Mouse (Mus musculus) splenic B cell, adult 2 months (primary cell): ENCODE measurements around the gene Fes.

ENCODE experiments used
- DNase-seq: peaks from one replicate; pipeline ENCODE4 v3.0.0-alpha.2; 2011; ENCODE audit warnings: low read depth, low spot score
- H3K27me3 ChIP-seq: 2 replicates; pipeline ENCODE4 v1.6.1; 2012; ENCODE audit warnings: mild to moderate bottlenecking, low read length, moderate library complexity, mixed read lengths; ENCODE audit not compliant: control insufficient read depth, poor library complexity, insufficient read depth, severe bottlenecking
- H3K36me3 ChIP-seq: 2 replicates; pipeline ENCODE4 v1.6.1; 2012; ENCODE audit warnings: mild to moderate bottlenecking, low read length, moderate library complexity, mixed read lengths; ENCODE audit not compliant: control insufficient read depth, poor library complexity, insufficient read depth, severe bottlenecking

The Fes gene

GRCm38 (mm10) chr7:80387633-80388543, at the start of gene Fes:
Gene Fes (minus strand): TSS chr7:80387946.
- Histone ChIP-seq H3K27me3 (no peaks in the 10 kb centered on the region), H3K36me3 (peaks cover 2% of the 10 kb centered on the region)
- peak; percentile 63 for DNase-seq

GRCm38 (mm10) chr7:80436571-80436970, 48.8 kb upstream of the Fes start:
- DNase-seq, result no peak

GRCm38 (mm10) chr7:80435594-80435993, 47.8 kb upstream of the Fes start:
- Histone ChIP-seq H3K27me3 (no peaks in the 10 kb centered on the region), H3K36me3 (no peaks in the 10 kb centered on the region)
- DNase-seq, result no peak

More at GRCm38 (mm10) chr7:80436571-80436970, 48.8 kb upstream of the Fes start:
- Histone ChIP-seq H3K36me3 (no peaks in the 10 kb centered on the region), H3K27me3 (no peaks in the 10 kb centered on the region)

DNA sequence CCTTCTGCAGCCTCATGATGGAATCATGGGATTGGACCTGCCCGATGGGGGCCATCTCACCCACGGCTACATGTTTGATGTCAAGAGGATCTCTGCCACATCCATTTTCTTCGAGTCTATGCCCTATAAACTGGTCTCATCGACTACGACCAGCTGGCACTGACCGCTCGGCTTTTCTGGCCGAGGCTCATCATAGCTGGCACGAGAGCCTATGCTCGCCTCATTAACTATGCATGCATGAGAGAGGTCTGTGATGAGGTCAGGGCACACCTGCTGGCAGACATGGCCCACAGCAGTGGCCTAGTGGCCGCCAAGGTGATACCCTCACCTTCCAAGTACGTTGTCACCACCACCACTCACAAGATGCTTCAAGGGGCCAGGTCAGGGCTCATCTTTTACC, 41.9 kb upstream of the Fes start:
- H3K27me3 ChIP-seq, result no peaks in the 10 kb centered on the region
- no peak for DNase-seq
- no peaks in the 10 kb centered on the region for H3K36me3 ChIP-seq

- no peak for DNase-seq
- Histone ChIP-seq H3K27me3 (no peaks in the 10 kb centered on the region), H3K36me3 (no peaks in the 10 kb centered on the region)
Observed at GRCm38 (mm10) chr7:80427730-80428129, 40.0 kb upstream of the Fes start.

DNA sequence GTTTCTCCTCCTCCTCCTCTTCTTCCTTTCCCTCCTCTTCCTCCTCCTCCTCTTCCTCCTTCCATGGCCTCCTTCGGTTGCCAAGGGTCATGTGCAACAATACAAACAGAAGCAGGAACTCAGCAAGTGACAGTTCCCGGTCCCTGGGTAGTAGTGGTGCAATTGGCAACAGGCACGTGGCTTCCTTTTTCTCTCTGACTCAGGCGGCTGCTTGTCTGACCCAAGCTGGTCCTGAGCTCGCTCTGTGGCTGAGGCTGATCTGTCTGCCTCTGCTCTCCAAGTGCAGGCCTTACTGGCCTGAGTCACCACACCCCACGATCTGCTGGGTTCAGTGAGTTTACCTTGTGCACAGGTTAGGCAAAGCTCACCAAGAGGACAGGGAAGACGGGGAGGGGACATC, 38.6 kb upstream of the Fes start:
- no peaks in the 10 kb centered on the region for H3K27me3 ChIP-seq
- no peak for DNase-seq
- no peaks in the 10 kb centered on the region for H3K36me3 ChIP-seq

- H3K36me3 ChIP-seq, result no peaks in the 10 kb centered on the region
- H3K27me3 ChIP-seq, result no peaks in the 10 kb centered on the region
- peak; percentile 51 for DNase-seq
Observed at GRCm38 (mm10) chr7:80424722-80425121, 37.0 kb upstream of the Fes start.

DNA sequence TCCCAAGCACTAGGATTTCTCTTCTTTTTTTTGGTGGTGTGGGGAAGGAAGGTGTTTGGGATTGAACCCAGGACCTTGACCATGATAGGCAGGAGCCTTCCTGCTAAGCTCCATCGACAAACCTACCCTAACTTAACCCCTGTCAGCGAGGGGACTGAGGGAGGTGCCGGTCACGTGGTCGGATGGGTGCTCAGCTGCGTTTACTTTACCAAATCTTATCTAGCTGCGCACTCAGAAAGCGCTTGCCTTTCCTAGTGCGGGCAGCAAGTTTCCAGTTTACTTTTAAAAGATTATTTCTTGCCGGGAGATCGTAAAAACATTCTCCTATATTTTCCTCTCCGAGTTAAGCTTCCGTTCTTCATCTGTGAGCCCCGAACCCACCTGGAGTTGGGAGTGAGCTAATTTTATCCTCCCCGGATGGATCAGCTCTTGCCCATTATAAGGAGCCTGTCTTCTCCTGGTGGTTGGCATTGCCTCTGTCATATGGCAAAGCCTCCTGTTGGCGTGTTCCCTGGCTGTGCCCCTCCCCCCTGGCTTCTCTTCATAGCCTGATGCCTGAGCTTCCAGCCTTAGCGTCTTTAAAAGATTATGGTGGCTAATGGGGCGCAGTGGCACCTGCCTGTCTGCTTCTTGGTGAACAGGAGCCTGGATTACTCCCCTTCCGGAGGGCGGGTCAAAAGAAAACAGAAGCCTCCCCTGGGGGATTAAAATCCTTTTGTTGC, 35.2 kb upstream of the Fes start:
- Histone ChIP-seq H3K36me3 (no peaks in the 10 kb centered on the region), H3K27me3 (no peaks in the 10 kb centered on the region)
- no peak for DNase-seq

DNA sequence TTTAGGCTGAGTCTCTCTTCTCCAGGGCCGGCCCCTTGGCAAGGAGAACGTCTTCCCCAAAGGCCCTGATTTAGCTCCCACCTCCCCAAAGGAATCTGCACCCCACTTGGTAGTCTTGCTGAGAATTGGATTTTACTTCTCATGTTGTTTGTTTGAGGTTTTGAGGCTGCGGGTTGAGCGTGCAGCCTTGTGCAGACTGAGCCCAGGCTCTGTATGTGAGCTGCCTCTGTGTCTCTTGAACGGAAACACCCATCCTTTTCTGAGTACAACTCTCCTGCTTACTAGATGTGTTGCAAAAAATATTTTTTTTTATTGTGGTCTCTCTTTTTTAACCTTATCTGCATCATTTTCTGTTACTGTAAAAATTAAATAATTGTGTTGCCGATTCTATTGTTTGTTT, 33.8 kb upstream of the Fes start:
- no peak for DNase-seq
- Histone ChIP-seq H3K36me3 (no peaks in the 10 kb centered on the region), H3K27me3 (no peaks in the 10 kb centered on the region)

DNA sequence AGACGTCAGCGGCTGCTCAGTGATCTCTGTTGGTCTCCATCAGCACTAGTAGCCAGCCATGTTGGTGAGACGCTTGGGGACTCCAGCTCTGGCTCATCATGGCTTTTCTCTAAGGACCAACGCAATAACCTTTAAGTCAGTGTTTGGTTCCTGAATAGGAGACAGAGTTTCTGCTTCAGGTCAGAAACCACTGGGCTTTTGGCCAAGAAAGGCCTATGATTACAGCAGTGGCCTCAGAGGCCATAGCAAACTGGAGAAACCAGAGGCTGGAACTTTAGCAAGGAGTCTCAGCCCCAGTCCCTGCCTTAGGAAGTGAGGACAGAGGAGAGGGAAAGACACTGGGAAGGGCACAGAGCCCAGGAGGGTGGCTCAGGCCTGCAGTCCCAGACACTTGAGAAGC, 32.8 kb upstream of the Fes start:
- DNase-seq, result no peak
- Histone ChIP-seq H3K27me3 (no peaks in the 10 kb centered on the region), H3K36me3 (no peaks in the 10 kb centered on the region)

DNA sequence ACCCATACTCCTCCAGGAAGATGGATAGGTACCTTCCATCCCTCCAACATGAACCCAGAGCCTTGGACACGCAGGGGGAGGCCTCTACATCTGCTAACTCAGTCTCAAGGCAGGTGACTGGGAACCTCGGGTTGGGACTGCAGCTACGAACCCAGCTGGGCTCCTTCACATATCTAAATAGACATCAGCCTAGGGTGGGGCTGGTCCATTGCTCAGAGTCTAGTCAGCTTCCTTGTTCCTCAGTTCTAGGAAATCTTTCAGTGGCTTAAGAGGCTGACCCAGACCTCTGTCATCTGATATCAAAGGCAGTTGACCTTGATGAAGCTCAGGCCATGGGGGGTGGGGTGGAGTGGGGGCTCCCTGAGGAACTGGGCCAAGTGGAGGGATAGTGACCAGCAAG, 31.5 kb upstream of the Fes start:
- Histone ChIP-seq H3K27me3 (no peaks in the 10 kb centered on the region), H3K36me3 (no peaks in the 10 kb centered on the region)
- DNase-seq, result no peak

- no peak for DNase-seq
- Histone ChIP-seq H3K27me3 (no peaks in the 10 kb centered on the region), H3K36me3 (no peaks in the 10 kb centered on the region)
Observed at GRCm38 (mm10) chr7:80418036-80418435, 30.3 kb upstream of the Fes start.

- H3K36me3 ChIP-seq, result no peaks in the 10 kb centered on the region
Observed at GRCm38 (mm10) chr7:80417601-80418000, 29.9 kb upstream of the Fes start.

DNA sequence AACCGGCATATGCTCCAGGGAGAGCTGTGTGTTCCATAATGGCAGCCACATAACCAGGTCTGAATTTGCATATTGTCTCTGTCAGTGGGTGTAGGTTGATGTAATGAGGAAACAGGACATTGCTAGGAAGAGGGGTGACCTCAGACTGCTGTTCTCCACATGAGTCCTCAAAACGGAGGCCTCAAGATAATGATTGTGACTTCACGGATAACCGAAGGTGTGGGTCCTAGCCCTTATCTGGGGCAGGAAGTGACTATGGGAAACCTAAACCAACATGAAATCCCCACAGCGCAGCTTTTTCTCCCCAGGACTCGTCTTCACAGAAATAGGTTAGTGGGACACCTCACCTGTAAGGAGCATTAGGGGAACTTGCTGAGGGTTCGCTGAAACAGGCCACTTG, 29.2 kb upstream of the Fes start:
- H3K36me3 ChIP-seq, result no peaks in the 10 kb centered on the region
- no peaks in the 10 kb centered on the region for H3K27me3 ChIP-seq
- peak; percentile 24 for DNase-seq

More at GRCm38 (mm10) chr7:80417601-80418000, 29.9 kb upstream of the Fes start:
- DNase-seq, result no peak
- H3K27me3 ChIP-seq, result no peaks in the 10 kb centered on the region

GRCm38 (mm10) chr7:80414303-80414855, 26.6 kb upstream of the Fes start:
- DNase-seq, result no peak
- H3K36me3 ChIP-seq, result no peaks in the 10 kb centered on the region
- no peaks in the 10 kb centered on the region for H3K27me3 ChIP-seq
